Mouse (Mus musculus): ENCODE measurements around the gene Prkag2. TPM values are rescaled to one million over a fixed set of nuclear protein-coding genes. Genes with fewer than 3 reads are reported as not detected.

Gene Prkag2
- polyA plus RNA-seq, 2 experiments: 3.1 to 4.0 TPM

- no peak overlapping the region for H3K4me2 ChIP-seq (ENCODE audit: low read depth)
Observed at GRCm38 (mm10) chr5:25064270-25065232, 35.9 kb downstream of the Prkag2 start.

DNA sequence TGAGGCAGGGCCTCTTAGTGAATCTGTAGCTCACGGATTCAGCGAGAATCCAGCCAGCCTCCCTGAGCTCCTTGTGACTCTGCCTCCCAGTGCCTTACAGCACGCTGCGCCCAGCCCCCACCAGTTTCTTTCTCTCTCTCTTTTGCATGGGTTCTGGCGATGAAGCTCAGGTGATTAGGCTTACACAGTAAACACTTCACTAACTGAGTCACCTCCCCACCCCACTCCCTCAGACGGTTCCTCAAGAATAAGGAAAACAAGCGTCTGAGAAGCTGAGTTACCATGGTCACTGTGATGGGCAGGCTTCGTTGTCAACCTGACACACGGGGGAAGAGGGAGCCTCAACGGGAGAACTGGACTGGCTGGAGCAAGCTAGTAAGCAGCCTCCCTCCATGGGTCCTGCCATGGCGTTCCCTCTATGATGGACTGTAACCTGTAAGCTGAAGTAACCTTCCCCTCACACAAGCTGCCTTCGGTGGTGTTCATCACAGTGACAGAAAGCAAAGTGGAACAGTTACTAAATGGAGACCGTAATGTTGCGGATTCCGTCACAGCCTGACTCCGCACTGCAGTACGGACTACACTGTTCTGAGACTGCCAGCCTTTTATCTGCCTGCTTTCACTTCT, 37.8 kb downstream of the Prkag2 start:
- Histone ChIP-seq H3K36me3 (replicated peaks; ENCODE audit: control insufficient read depth, insufficient read depth, low read depth) (no peaks in the 10 kb centered on the region), H3K4me3 (ENCODE audit: insufficient read depth in 1 of 2, low read depth in 2 of 2, low read length in 2 of 2) (no peak overlapping the region), H3K27me3 (ENCODE audit: control insufficient read depth, insufficient read depth, low read length) (no peaks in the 10 kb centered on the region; the same call in 1 of the 2 replicates), H3K4me2 (ENCODE audit: low read depth) (no peak overlapping the region), H3K27ac (no peak overlapping the region), H3K4me1 (replicated peaks; ENCODE audit: control insufficient read depth in 2 of 2, insufficient read depth in 2 of 2, low read length in 1 of 2) (peaks cover 0 to 9% of the 10 kb centered on the region in 2 experiments; a peak in 2 of 4 replicates), H3K9ac (replicated peaks) (no peak overlapping the region), H3K9me3 (ENCODE audit: control insufficient read depth, low read length) (no peaks in the 10 kb centered on the region)
- no peak for TF ChIP-seq EP300 (IDR thresholded peaks at IDR 0.05; ENCODE audit: low read depth)
- no peak for TF ChIP-seq CTCF (IDR thresholded peaks at IDR 0.05; ENCODE audit: low read depth)
- ATAC-seq (ENCODE audit: insufficient read depth): no peak
- no peak for DNase-seq (ENCODE audit: low read depth in 3 of 3, low spot score in 3 of 3)
- WGBS (ENCODE audit: insufficient replicate concordance): 48% methylated on average over 17 of the region's 17 CpGs

More at GRCm38 (mm10) chr5:25064270-25065232, 35.9 kb downstream of the Prkag2 start:
- H3K9me3 ChIP-seq (ENCODE audit: control insufficient read depth, low read length): no peaks in the 10 kb centered on the region
- no peaks in the 10 kb centered on the region for H3K36me3 ChIP-seq (replicated peaks; ENCODE audit: control insufficient read depth, insufficient read depth, low read depth)
- H3K4me3 ChIP-seq (ENCODE audit: insufficient read depth in 1 of 2, low read depth in 2 of 2, low read length in 2 of 2): no peak overlapping the region
- no peak overlapping the region for H3K9ac ChIP-seq (replicated peaks)
- H3K27ac ChIP-seq: no peak overlapping the region
- ATAC-seq (ENCODE audit: insufficient read depth) (no peak), DNase-seq (ENCODE audit: low read depth in 3 of 3, low spot score in 3 of 3) (no peak)
- no peak for TF ChIP-seq EP300 (IDR thresholded peaks at IDR 0.05; ENCODE audit: low read depth)
- no peak for TF ChIP-seq CTCF (IDR thresholded peaks at IDR 0.05; ENCODE audit: low read depth)
- WGBS (ENCODE audit: insufficient replicate concordance): 42% methylated on average over 8 of the region's 8 CpGs
- H3K27me3 ChIP-seq (ENCODE audit: control insufficient read depth, insufficient read depth, low read length): no peaks in the 10 kb centered on the region; the same call in 1 of the 2 replicates
- peaks cover 0 to 9% of the 10 kb centered on the region in 2 experiments; a peak in 2 of 4 replicates for H3K4me1 ChIP-seq (replicated peaks; ENCODE audit: control insufficient read depth in 2 of 2, insufficient read depth in 2 of 2, low read length in 1 of 2)

- Histone ChIP-seq H3K4me1 (replicated peaks; ENCODE audit: control insufficient read depth in 2 of 2, insufficient read depth in 2 of 2, low read length in 1 of 2) (no peaks in the 10 kb centered on the region; a peak in 1 of 4 replicates), H3K4me2 (ENCODE audit: low read depth) (no peak overlapping the region), H3K9ac (replicated peaks) (no peak overlapping the region), H3K36me3 (replicated peaks; ENCODE audit: control insufficient read depth, insufficient read depth, low read depth) (no peaks in the 10 kb centered on the region), H3K4me3 (ENCODE audit: insufficient read depth in 1 of 2, low read depth in 2 of 2, low read length in 2 of 2) (no peak overlapping the region), H3K27me3 (ENCODE audit: control insufficient read depth, insufficient read depth, low read length) (no peaks in the 10 kb centered on the region; the same call in 1 of the 2 replicates), H3K9me3 (ENCODE audit: control insufficient read depth, low read length) (no peaks in the 10 kb centered on the region), H3K27ac (no peak overlapping the region)
- ATAC-seq (ENCODE audit: insufficient read depth) (no peak), DNase-seq (ENCODE audit: low read depth in 3 of 3, low spot score in 3 of 3) (no peak)
- 29% methylated on average over 21 of the region's 21 CpGs for WGBS (ENCODE audit: insufficient replicate concordance)
- TF ChIP-seq CTCF (IDR thresholded peaks at IDR 0.05; ENCODE audit: low read depth): no peak
Observed at GRCm38 (mm10) chr5:25058853-25059741, 41.3 kb downstream of the Prkag2 start.

GRCm38 (mm10) chr5:25058417-25058816, 42.0 kb downstream of the Prkag2 start:
- Histone ChIP-seq H3K4me3 (ENCODE audit: insufficient read depth in 1 of 2, low read depth in 2 of 2, low read length in 2 of 2) (no peak overlapping the region), H3K36me3 (replicated peaks; ENCODE audit: control insufficient read depth, insufficient read depth, low read depth) (no peaks in the 10 kb centered on the region), H3K27ac (no peak overlapping the region), H3K9ac (replicated peaks) (no peak overlapping the region), H3K4me2 (ENCODE audit: low read depth) (no peak overlapping the region), H3K27me3 (ENCODE audit: control insufficient read depth, insufficient read depth, low read length) (no peaks in the 10 kb centered on the region; the same call in 1 of the 2 replicates), H3K4me1 (replicated peaks; ENCODE audit: control insufficient read depth in 2 of 2, insufficient read depth in 2 of 2, low read length in 1 of 2) (no peaks in the 10 kb centered on the region), H3K9me3 (ENCODE audit: control insufficient read depth, low read length) (no peaks in the 10 kb centered on the region)
- ATAC-seq (ENCODE audit: insufficient read depth): no peak
- TF ChIP-seq EP300 (IDR thresholded peaks at IDR 0.05; ENCODE audit: low read depth) (no peak), CTCF (IDR thresholded peaks at IDR 0.05; ENCODE audit: low read depth) (no peak)
- 43% methylated on average over 7 of the region's 7 CpGs for WGBS (ENCODE audit: insufficient replicate concordance)
- DNase-seq (ENCODE audit: low read depth in 3 of 3, low spot score in 3 of 3): no peak
